Mouse (Mus musculus): ENCODE measurements around the gene Prkab1.

Prkab1 gene

DNA sequence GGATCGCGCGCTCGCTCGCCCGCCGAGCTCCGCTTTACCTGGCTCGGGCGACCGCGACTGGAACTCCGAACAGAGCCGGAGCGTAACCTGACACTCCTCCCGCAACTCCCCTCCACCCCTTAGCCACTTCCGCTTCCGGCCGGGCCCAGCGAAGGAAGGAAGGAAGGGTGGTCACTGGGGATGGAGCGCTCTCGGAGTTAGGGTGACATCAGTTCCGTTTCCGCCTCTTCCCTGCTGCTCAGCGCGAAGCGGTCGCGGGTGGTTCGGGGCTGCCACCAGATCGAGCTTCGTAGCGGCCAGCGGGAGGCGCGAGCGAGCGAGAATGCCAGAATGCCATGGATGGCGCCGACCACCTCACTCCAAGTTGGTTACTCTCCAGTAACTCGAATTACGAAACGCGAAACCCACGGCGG, at the start of gene Prkab1:
Prkab1 (minus strand) TSS at position 182 of the 413 bp plus-strand sequence.
- peak; percentile 92 to 96 for DNase-seq

GRCm38 (mm10) chr5:116069618-116070017, 45.3 kb upstream of the Prkab1 start:
- DNase-seq, result no peak

DNA sequence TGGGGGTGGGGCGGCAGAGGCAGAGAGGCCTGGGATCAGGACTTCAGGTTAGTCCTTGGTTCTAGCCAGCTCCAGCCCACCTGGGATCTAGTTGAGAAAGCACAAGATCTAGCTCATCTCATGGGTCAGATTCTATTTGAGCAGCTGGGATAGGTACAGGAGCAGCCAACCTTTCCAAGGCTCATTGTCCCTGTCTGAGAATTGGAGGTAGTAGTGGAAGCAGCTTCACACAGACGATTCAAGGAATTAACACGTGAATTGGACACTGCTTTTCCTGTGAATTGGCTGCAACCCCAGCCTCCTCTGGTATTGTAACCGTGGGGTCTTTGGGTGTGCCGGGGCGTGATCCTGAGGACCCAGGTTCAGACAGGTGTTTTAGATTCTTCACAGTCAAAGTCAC, 28.5 kb upstream of the Prkab1 start:
- no peak for DNase-seq

DNA sequence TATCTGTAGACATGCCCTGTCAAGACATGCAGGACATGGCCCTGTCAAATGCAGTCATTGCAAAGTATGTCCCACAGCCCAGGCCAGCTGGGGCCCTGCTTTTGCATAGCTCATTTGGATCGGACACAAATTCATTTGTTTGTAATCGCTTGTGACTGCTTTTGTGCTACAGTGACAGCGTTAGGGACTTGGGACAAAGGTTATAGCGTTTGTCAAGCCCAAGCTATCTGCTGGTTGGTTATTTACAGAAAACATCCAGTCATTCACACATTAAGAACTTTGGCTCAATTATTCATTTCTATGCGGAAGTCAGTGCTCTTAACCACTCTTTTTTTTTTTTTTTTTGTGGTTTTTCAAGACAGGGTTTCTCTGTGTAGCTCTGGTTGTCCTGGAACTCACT, 27.9 kb upstream of the Prkab1 start:
- no peak for DNase-seq

- no peak for DNase-seq
Measured at GRCm38 (mm10) chr5:116049821-116050220, 25.5 kb upstream of the Prkab1 start.

DNA sequence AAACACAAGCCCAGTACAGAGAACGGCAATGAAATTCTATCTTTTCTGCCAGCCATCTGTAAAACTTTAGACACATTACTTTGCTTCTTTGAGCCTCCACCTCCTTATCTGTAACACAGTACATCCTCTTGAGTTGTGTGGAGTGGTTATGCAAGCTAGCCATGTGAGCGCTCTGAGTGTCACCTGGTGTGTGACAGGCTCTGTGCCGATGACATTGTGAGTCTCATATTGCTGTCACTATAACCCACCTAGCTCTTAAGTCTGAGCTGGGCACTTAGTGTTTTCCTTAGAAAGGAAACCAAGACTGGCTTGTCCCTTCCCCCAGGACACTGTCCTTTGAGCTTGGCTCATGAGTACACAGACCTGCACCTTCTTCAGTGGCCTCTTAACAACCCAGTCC, 24.0 kb upstream of the Prkab1 start:
- no peak for DNase-seq

DNA sequence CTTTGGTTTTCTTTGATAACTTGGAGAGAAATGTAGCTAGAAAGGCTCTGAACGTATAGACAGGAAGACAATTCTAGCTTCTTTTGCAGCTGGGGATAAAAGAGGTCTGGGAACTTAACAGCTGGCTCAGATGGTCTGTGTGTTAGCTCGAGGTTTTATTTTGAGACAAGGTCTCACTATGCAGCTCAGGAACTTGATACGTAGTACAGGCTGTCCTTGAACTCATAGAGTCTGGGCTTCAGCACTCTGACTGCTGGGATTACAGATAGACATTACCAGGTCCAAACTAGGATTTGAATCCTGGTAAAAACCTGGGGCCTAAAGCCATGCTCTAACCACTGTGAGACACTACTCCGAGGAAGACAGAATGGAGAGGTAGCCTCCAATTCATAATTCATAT, 21.9 kb upstream of the Prkab1 start:
- DNase-seq, result no peak

DNA sequence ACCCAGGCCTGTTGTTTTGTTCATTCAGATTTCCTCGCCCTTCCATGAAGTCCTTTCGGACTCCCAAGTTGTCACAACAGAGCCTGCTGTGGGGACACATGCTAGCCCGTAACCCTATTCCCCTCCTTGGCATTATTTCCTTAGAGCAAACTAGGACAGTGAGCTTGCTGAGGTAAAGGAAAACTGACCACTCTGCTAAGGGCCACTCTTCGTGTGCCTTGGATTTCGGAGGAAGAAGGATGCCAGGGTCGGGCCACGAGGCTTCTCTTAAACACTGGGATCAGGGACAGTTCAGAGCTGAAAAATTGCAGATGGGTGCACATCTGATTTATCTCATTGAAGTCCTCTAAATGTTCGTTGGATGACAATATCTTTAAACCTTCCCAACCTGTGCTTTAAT, 21.3 kb upstream of the Prkab1 start:
- DNase-seq, result no peak

DNA sequence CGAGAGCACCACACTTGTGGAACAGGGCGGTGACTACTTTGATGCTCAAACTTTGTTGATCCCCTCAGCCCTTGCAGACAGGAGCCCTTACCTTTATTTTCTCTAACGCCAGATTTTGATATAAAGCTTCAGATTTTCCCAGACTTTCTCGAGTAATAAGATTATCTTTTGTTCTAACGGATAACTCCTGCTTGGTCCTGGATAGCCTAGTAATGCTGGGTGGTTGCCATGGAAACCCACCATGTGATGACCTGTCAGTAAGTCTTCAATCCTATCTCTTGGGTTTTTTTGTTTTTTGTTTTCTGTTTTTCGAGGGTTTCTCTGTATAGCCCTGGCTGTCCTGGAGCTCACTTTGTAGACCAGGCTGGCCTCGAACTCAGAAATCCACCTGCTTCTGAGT, 17.9 kb upstream of the Prkab1 start:
- no peak for DNase-seq

DNA sequence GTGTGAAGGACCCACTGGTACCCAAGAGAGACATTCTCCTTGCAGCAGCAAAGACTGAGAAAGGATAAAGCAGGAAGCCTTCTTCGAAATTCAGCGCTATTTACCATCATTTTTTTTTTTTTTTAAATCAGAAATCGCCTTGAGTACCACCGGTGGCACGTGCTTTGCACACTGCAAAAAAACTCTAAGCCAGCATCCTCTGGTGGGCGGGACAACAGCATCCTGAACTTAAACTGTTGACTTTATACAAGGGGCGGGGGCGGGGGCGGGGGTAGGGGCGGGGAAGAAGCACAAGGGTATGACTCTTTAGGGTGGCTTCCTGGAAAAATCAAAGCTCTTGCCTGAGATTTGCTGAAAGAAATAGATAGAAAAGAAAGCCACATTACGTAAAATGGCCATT, 15.4 kb upstream of the Prkab1 start:
- no peak for DNase-seq

- DNase-seq, result no peak
Measured at GRCm38 (mm10) chr5:116037731-116038130, 13.4 kb upstream of the Prkab1 start.

DNA sequence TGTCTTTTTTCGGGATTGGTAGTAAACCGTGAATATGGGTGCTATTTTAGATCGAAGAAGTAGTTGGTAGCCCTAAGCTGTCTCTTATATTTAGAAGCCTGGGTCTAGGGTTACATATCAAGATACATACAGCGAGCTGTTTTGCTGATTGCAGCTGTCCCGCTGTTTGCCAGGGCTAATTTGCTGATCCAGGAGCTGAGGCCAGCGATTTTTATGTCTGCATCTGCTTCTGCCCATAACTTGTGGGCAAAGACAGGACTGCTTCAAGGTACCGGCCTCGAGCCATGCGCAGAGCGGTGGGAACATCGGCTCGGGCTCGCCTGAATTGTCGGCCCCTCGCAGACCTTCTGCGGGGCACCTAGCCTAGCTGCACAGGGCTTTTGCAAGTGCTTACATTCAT, 12.2 kb upstream of the Prkab1 start:
- no peak for DNase-seq

GRCm38 (mm10) chr5:116031190-116031577, 6.9 kb upstream of the Prkab1 start:
- peak; percentile 79 to 80 for DNase-seq

DNA sequence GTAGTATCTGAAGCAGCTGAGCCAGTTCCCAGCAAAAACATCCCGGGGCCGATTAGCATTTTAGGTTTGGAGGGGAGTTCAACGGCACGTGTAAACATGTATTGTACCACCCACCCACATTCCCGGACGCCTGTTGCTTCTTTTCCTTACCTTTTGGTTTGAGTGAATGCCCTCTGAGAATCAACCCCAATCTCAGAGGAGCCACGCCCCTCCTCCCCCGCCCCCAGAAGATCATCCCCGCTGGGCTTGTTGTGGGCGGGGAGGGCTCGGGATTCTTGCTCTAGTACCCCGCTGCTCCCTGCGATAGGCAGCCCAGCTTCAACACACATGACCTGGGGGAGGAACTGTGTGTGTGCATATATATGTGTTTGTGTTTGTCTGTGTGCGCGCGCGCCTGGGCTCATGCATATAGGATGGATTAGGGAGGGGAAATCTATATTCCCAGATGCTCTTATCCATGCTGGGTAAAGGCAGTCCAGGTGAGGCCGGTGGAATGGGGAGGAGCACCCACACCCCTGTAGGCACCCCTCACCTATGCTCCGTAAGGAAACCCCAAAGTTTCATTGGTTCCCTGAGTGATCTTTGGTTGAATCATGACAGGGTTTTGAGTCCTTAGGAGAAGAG, 6.4 kb upstream of the Prkab1 start:
- no peak for DNase-seq

GRCm38 (mm10) chr5:116029071-116029470, 4.8 kb upstream of the Prkab1 start:
- DNase-seq, result no peak

GRCm38 (mm10) chr5:116026561-116026960, 2.3 kb upstream of the Prkab1 start:
- DNase-seq, result no peak

- DNase-seq, result no peak
Measured at GRCm38 (mm10) chr5:116026107-116026506, 1.8 kb upstream of the Prkab1 start.

- no peak for DNase-seq
Measured at GRCm38 (mm10) chr5:116023821-116024284, 455 bp downstream of the Prkab1 start.

DNA sequence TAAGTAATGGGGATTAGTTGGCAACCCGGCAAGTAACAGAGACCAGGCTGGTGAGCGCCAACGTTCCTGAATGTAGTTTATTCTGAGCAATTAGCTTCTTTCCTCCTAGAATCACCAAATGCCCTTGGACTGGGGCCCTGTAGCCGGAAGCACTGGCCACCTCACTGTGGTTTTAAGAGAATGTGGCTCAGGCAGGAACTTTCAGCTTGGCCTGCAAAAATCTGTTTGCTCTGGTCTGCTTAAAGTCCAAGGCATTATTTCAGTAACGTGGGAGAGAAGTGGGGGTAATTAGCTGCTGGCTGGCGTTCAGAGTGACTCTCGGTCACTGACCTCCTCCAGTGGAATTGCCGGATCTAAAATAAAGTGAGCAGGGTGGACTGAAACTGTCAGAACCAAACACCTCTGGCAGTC, 1.1 kb downstream of the Prkab1 start:
- DNase-seq, result peak; percentile 36 to 60

GRCm38 (mm10) chr5:116022658-116023200, 1.6 kb downstream of the Prkab1 start:
- DNase-seq, result no peak

- no peak for DNase-seq
Measured at GRCm38 (mm10) chr5:116022131-116022530, 2.2 kb downstream of the Prkab1 start.

DNA sequence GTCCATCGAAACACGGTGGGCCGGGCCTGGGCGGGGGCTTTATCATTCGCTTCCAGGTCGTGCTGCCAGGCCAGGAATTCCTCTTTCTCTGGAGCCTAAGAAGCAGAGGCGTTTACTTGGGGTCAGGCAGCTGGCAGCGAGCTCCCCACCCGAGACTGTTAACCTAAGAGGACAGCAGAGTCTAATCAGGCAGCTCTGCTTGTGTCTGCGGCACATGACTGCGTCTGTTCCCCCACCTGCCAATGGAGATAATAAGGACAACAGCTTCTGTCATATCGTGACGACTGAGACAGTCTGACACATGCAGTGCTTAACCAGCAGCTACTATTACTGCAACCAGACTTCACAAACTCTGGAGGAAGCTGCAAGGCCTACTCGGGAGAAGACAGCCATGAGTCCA, 2.8 kb downstream of the Prkab1 start:
- DNase-seq, result no peak

- peak in 1 of 2 experiments; percentile 48 for DNase-seq
Measured at GRCm38 (mm10) chr5:116019371-116019770, 4.9 kb downstream of the Prkab1 start.

DNA sequence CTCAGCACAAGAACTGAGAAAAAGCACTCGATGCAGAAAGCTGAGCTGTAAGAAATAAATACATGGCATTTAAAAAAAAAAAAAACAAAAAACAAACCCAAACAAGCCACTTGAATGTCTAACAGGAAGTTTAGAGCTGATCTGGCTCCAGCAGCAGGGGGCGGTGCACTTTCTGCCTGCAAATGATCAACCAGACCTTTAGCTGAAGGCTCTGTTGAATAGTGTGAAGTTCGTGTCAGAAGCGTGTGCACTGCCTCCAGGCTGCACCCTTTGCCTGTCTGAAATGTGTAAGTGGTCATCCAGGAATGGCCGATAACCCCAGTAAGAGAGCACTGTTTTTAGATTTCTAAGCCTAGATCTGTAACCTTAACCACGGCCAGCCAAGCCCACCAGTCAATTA, 5.5 kb downstream of the Prkab1 start:
- peak; percentile 71 to 81 for DNase-seq

DNA sequence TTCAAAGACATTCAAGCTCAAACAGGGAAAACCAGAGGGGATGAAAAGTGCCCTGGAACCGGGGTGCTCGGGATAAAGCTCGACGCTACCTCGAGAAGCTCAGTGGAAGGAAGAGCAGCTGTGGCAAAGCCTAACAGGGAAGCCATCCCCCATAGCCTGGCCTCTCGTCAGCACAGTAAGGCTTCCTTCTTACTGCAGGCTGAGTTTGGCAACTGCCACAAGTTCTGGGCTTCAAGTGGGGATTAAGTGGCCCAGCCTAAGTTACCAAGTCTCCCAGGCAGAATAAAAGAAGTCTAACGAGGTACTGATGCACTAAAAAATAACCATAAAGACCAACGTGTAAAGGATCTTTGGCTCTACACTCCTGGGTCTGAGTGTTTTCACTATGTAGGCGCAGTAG, 6.1 kb downstream of the Prkab1 start:
- DNase-seq, result no peak
